Mouse (Mus musculus) bone marrow macrophage, adult 2 months (primary cell): ENCODE data around the gene Stx12. TPM values are rescaled to one million over a fixed set of nuclear protein-coding genes. Genes with fewer than 3 reads are reported as not detected.

Experiments
- H3K27ac ChIP-seq: 2 replicates; pipeline ENCODE4 v1.5.1; 2012; ENCODE audit warnings: low read depth, low read length; ENCODE audit not compliant: insufficient read depth
- H3K4me1 ChIP-seq: 2 replicates; pipeline ENCODE4 v1.6.1; 2012; ENCODE audit warnings: low read length; ENCODE audit not compliant: control insufficient read depth, insufficient read depth
- H3K4me3 ChIP-seq: 2 replicates; pipeline ENCODE4 v1.5.1; 2012; ENCODE audit warnings: mild to moderate bottlenecking, low read length, moderate library complexity; ENCODE audit not compliant: insufficient read depth
- CTCF ChIP-seq: IDR thresholded peaks from 2 replicates; pipeline ENCODE4 v1.5.1; 2012; ENCODE audit warnings: low read depth, mild to moderate bottlenecking, low read length, moderate library complexity
- POLR2A ChIP-seq: IDR thresholded peaks from 2 replicates; pipeline ENCODE4 v1.6.1; 2012; ENCODE audit warnings: mild to moderate bottlenecking, low read depth, low read length, borderline replicate concordance
- polyA plus RNA-seq: library from polyadenylated mRNA; stranded (reverse); fragments of >200 nt; gene quantifications from 2 replicates; pipeline ENCODE4 v1.2.4, GENCODE M21; 2012; ENCODE audit not compliant: missing spikeins, insufficient read depth, insufficient read length

Gene Stx12
- polyA plus RNA-seq, 1 experiment, result 78.3 TPM

- peak overlapping the region; percentile 89 for H3K27ac ChIP-seq
- no peak for TF ChIP-seq CTCF
- TF ChIP-seq POLR2A, result no peak
- H3K4me3 ChIP-seq, result no peak overlapping the region
- peaks cover 65% of the 10 kb centered on the region for H3K4me1 ChIP-seq
Observed at GRCm38 (mm10) chr4:132803876-132804275, 80.4 kb downstream of the Stx12 start.

Other genes starting within 250 kb of the Stx12 start
- 37.9 and 42.5 TPM in 2 replicates for gene Eya3, start 245.5 kb downstream of the Stx12 start, polyA plus RNA-seq
- 2.4 and 2.7 TPM in 2 replicates for gene Xkr8, start 152.0 kb downstream of the Stx12 start, polyA plus RNA-seq
- 8.8 and 9.1 TPM in 2 replicates for gene Smpdl3b, start 127.3 kb downstream of the Stx12 start, polyA plus RNA-seq
- 18.4 and 21.8 TPM in 2 replicates for gene Rpa2, start 116.2 kb downstream of the Stx12 start, polyA plus RNA-seq
- gene Themis2, start 88.1 kb downstream of the Stx12 start, polyA plus RNA-seq, result 132 and 141 TPM in 2 replicates
- 24.3 and 28.5 TPM in 2 replicates for gene Ppp1r8, start 41.3 kb downstream of the Stx12 start, polyA plus RNA-seq
- gene Fam76a, start 38.0 kb upstream of the Stx12 start, polyA plus RNA-seq, result 36.3 and 37.6 TPM in 2 replicates
- gene Fgr, start 89.6 kb upstream of the Stx12 start, polyA plus RNA-seq, result 24.3 and 26.0 TPM in 2 replicates
- 5.5 and 8.7 TPM in 2 replicates for gene Ahdc1, start 126.8 kb upstream of the Stx12 start, polyA plus RNA-seq
- gene Wasf2, start 246.0 kb upstream of the Stx12 start, polyA plus RNA-seq, result 133 and 150 TPM in 2 replicates